Mouse (Mus musculus): ENCODE data around the gene Hspa12b. TPM values are rescaled to one million over a fixed set of nuclear protein-coding genes. Genes with fewer than 3 reads are reported as not detected.

Hspa12b gene
- total RNA-seq, 2 experiments from 2014 or later, result 9.8 to 11.0 TPM

Other genes starting within 250 kb of the Hspa12b start
- gene 4930402H24Rik, start 220.9 kb upstream of the Hspa12b start, total RNA-seq (2021), result 10 to 100 TPM; 71.8 to 77.5 TPM
- 100 to 1,000 TPM; 117 to 120 TPM for gene Atrn, start 220.8 kb upstream of the Hspa12b start, total RNA-seq (2021)
- 10 to 100 TPM; 36.0 to 37.5 TPM for gene Gfra4, start 84.2 kb upstream of the Hspa12b start, total RNA-seq (2021)
- 1 to 10 TPM; 1.5 to 1.6 TPM for gene Adam33, start 63.5 kb upstream of the Hspa12b start, total RNA-seq (2021)
- gene Siglec1, start 40.5 kb upstream of the Hspa12b start, total RNA-seq (2021), result under 1 TPM; 0.39 to 0.57 TPM
- not detected for gene Gm11037, start 6.2 kb downstream of the Hspa12b start, total RNA-seq (2021)
- 10 to 100 TPM; 69.3 to 74.2 TPM for gene 1700037H04Rik, start 32.8 kb downstream of the Hspa12b start, total RNA-seq (2021)
- 10 to 100 TPM; 93.6 to 97.1 TPM for gene Cenpb, start 52.8 kb downstream of the Hspa12b start, total RNA-seq (2021)
- 10 to 100 TPM; 17.0 to 17.2 TPM for gene Cdc25b, start 59.7 kb downstream of the Hspa12b start, total RNA-seq (2021)
- 10 to 100 TPM; 17.4 to 18.6 TPM for gene Spef1, start 60.0 kb downstream of the Hspa12b start, total RNA-seq (2021)
- 10 to 100 TPM; 21.2 to 23.6 TPM for gene Ap5s1, start 79.8 kb downstream of the Hspa12b start, total RNA-seq (2021)
- gene Mavs, start 106.8 kb downstream of the Hspa12b start, total RNA-seq (2021), result 1 to 10 TPM; 4.4 to 4.9 TPM
- gene Pank2, start 135.2 kb downstream of the Hspa12b start, total RNA-seq (2021), result 10 to 100 TPM; 51.9 to 57.1 TPM
- 10 to 100 TPM; 27.6 to 29.0 TPM for gene Rnf24, start 225.6 kb downstream of the Hspa12b start, total RNA-seq (2021)